Mouse (Mus musculus) spleen, postnatal 4 days (tissue): ENCODE measurements around the gene Ptprg.

ENCODE experiments used
- DNase-seq, 2 experiments: peaks; one replicate each; pipeline ENCODE4 v3.0.0; 2022; ENCODE audit warnings: low spot score in 2 of 2

Ptprg gene

GRCm38 (mm10) chr14:11822830-11823700, 269.7 kb downstream of the Ptprg start:
- DNase-seq: no peak

- DNase-seq: no peak
Observed at GRCm38 (mm10) chr14:11823701-11824095, 270.4 kb downstream of the Ptprg start.

GRCm38 (mm10) chr14:11824915-11825314, 271.6 kb downstream of the Ptprg start:
- no peak for DNase-seq

- DNase-seq: no peak
Observed at GRCm38 (mm10) chr14:11825551-11825950, 272.2 kb downstream of the Ptprg start.

GRCm38 (mm10) chr14:11828086-11828485, 274.8 kb downstream of the Ptprg start:
- no peak for DNase-seq

GRCm38 (mm10) chr14:11833678-11834077, 280.3 kb downstream of the Ptprg start:
- DNase-seq: no peak

- no peak for DNase-seq
Observed at GRCm38 (mm10) chr14:11835706-11836445, 282.5 kb downstream of the Ptprg start.

GRCm38 (mm10) chr14:11837714-11838113, 284.4 kb downstream of the Ptprg start:
- no peak for DNase-seq

- no peak for DNase-seq
Observed at GRCm38 (mm10) chr14:11841621-11842020, 288.3 kb downstream of the Ptprg start.

GRCm38 (mm10) chr14:11852896-11853295, 299.6 kb downstream of the Ptprg start:
- no peak for DNase-seq

- no peak for DNase-seq
Observed at GRCm38 (mm10) chr14:11855499-11855898, 302.2 kb downstream of the Ptprg start.

- no peak for DNase-seq
Observed at GRCm38 (mm10) chr14:11857928-11858481, 304.7 kb downstream of the Ptprg start.

GRCm38 (mm10) chr14:11863286-11863685, 310.0 kb downstream of the Ptprg start:
- DNase-seq: no peak

- no peak for DNase-seq
Observed at GRCm38 (mm10) chr14:11864840-11865239, 311.5 kb downstream of the Ptprg start.

GRCm38 (mm10) chr14:11865332-11865731, 312.0 kb downstream of the Ptprg start:
- no peak for DNase-seq

GRCm38 (mm10) chr14:11865872-11866271, 312.5 kb downstream of the Ptprg start:
- no peak for DNase-seq

- DNase-seq: no peak
Observed at GRCm38 (mm10) chr14:11866416-11866815, 313.1 kb downstream of the Ptprg start.

- no peak for DNase-seq
Observed at GRCm38 (mm10) chr14:11868636-11869035, 315.3 kb downstream of the Ptprg start.

- DNase-seq: no peak
Observed at GRCm38 (mm10) chr14:11871752-11872344, 318.5 kb downstream of the Ptprg start.

- DNase-seq: no peak
Observed at GRCm38 (mm10) chr14:11874266-11874665, 320.9 kb downstream of the Ptprg start.

GRCm38 (mm10) chr14:11874960-11875889, 321.9 kb downstream of the Ptprg start:
- DNase-seq: no peak
